Mouse (Mus musculus): Measurements from ENCODE around the gene Scoc.
"Not testable (repeated sequence)": the region's sequence is repeated elsewhere in the genome, so short reads cannot be mapped to it uniquely, and the experiment has no call there.

Scoc gene

GRCm38 (mm10) chr8:83458222-83458621, at the start of gene Scoc:
TSS of gene Scoc (minus strand) at chr8:83458391.
- DNase-seq (ENCODE audit: low spot score), result no peak

GRCm38 (mm10) chr8:83459606-83460005, 1.4 kb upstream of the Scoc start:
- DNase-seq (ENCODE audit: low spot score), result no peak

- DNase-seq (ENCODE audit: low spot score), result no peak
Measured at GRCm38 (mm10) chr8:83457121-83457520, 1.1 kb downstream of the Scoc start.

GRCm38 (mm10) chr8:83451056-83451455, 7.1 kb downstream of the Scoc start:
- DNase-seq (ENCODE audit: low spot score), result no peak

- peak; percentile 20 for DNase-seq (ENCODE audit: low spot score)
Measured at GRCm38 (mm10) chr8:83449960-83450359, 8.2 kb downstream of the Scoc start.

- DNase-seq (ENCODE audit: low spot score), result no peak
Measured at GRCm38 (mm10) chr8:83443052-83443400, 15.2 kb downstream of the Scoc start.

GRCm38 (mm10) chr8:83442243-83443051, 15.7 kb downstream of the Scoc start:
- peak; percentile 94 for DNase-seq (ENCODE audit: low spot score)

GRCm38 (mm10) chr8:83441656-83442242, 16.4 kb downstream of the Scoc start:
- no peak for DNase-seq (ENCODE audit: low spot score)

- DNase-seq (ENCODE audit: low spot score), result no peak
Measured at GRCm38 (mm10) chr8:83437077-83437476, 21.1 kb downstream of the Scoc start.

- DNase-seq (ENCODE audit: low spot score), result no peak
Measured at GRCm38 (mm10) chr8:83429071-83429524, 29.1 kb downstream of the Scoc start.

- not testable (repeated sequence) for DNase-seq (ENCODE audit: low spot score)
Measured at GRCm38 (mm10) chr8:83428621-83429020, 29.6 kb downstream of the Scoc start.

- DNase-seq (ENCODE audit: low spot score), result no peak
Measured at GRCm38 (mm10) chr8:83426949-83427348, 31.2 kb downstream of the Scoc start.

GRCm38 (mm10) chr8:83426104-83426759, 32.0 kb downstream of the Scoc start:
- no peak for DNase-seq (ENCODE audit: low spot score)

GRCm38 (mm10) chr8:83425202-83425601, 33.0 kb downstream of the Scoc start:
- no peak for DNase-seq (ENCODE audit: low spot score)

GRCm38 (mm10) chr8:83423032-83423825, 35.0 kb downstream of the Scoc start:
- DNase-seq (ENCODE audit: low spot score), result no peak

GRCm38 (mm10) chr8:83421354-83421753, 36.8 kb downstream of the Scoc start:
- DNase-seq (ENCODE audit: low spot score), result no peak

GRCm38 (mm10) chr8:83418805-83419516, 39.2 kb downstream of the Scoc start:
- DNase-seq (ENCODE audit: low spot score), result no peak

- DNase-seq (ENCODE audit: low spot score), result no peak
Measured at GRCm38 (mm10) chr8:83417970-83418369, 40.2 kb downstream of the Scoc start.

GRCm38 (mm10) chr8:83416878-83417277, 41.3 kb downstream of the Scoc start:
- DNase-seq (ENCODE audit: low spot score), result no peak

GRCm38 (mm10) chr8:83408496-83408895, 49.7 kb downstream of the Scoc start:
- no peak for DNase-seq (ENCODE audit: low spot score)

- DNase-seq (ENCODE audit: low spot score), result no peak
Measured at GRCm38 (mm10) chr8:83406836-83407235, 51.4 kb downstream of the Scoc start.

- DNase-seq (ENCODE audit: low spot score), result no peak
Measured at GRCm38 (mm10) chr8:83405548-83405947, 52.6 kb downstream of the Scoc start.
